Mouse (Mus musculus): ENCODE data around the gene Nudc.

GRCm38 (mm10) chr4:133552029-133552428, 6.2 kb upstream of the Nudc start:
- no peak for TF ChIP-seq CTCF (IDR thresholded peaks at IDR 0.05; ENCODE audit: borderline replicate concordance, extremely low read depth, insufficient read depth, insufficient read length)
- no peak for TF ChIP-seq POLR2A (IDR thresholded peaks at IDR 0.05; ENCODE audit: borderline replicate concordance, extremely low read depth, insufficient read depth, insufficient read length, poor library complexity, severe bottlenecking)
